Mouse (Mus musculus): ENCODE data around the gene Dner. TPM values are rescaled to one million over a fixed set of nuclear protein-coding genes. Genes with fewer than 3 reads are reported as not detected.

Dner gene
- polyA plus RNA-seq (2012; rRNA removed), result 1.8 and 2.8 TPM in 2 replicates

GRCm38 (mm10) chr1:84695517-84696411, at the start of gene Dner:
Gene Dner (minus strand): TSS chr1:84696221.
- no peak for DNase-seq (ENCODE audit: low read depth, low spot score)
- WGBS, result 1% methylated on average over 75 of the region's 75 CpGs

GRCm38 (mm10) chr1:84742156-84742555, 46.1 kb upstream of the Dner start:
- 89% methylated on average over 3 of the region's 3 CpGs for WGBS
- no peak for DNase-seq (ENCODE audit: low read depth, low spot score)

- WGBS, result 80% methylated on average over 1 of the region's 1 CpGs
- no peak for DNase-seq (ENCODE audit: low read depth, low spot score)
These were observed 44.1 kb upstream of the Dner start for GRCm38 (mm10) chr1:84740080-84740479.

GRCm38 (mm10) chr1:84737097-84737496, 41.1 kb upstream of the Dner start:
- WGBS, result 44% methylated on average over 1 of the region's 1 CpGs
- DNase-seq (ENCODE audit: low read depth, low spot score), result no peak

- DNase-seq (ENCODE audit: low read depth, low spot score), result no peak
- WGBS, result 52% methylated on average over 3 of the region's 3 CpGs
These were observed 37.8 kb upstream of the Dner start for GRCm38 (mm10) chr1:84733799-84734198.

GRCm38 (mm10) chr1:84731763-84732162, 35.7 kb upstream of the Dner start:
- WGBS, result 90% methylated on average over 1 of the region's 1 CpGs
- DNase-seq (ENCODE audit: low read depth, low spot score), result no peak

GRCm38 (mm10) chr1:84722841-84723240, 26.8 kb upstream of the Dner start:
- no peak for DNase-seq (ENCODE audit: low read depth, low spot score)

- DNase-seq (ENCODE audit: low read depth, low spot score), result no peak
- 94% methylated on average over 3 of the region's 3 CpGs for WGBS
These were observed 26.4 kb upstream of the Dner start for GRCm38 (mm10) chr1:84722371-84722770.

- DNase-seq (ENCODE audit: low read depth, low spot score), result no peak
- 72% methylated on average over 3 of the region's 3 CpGs for WGBS
These were observed 25.9 kb upstream of the Dner start for GRCm38 (mm10) chr1:84721942-84722341.

- 14% methylated on average over 31 of the region's 31 CpGs for WGBS
- DNase-seq (ENCODE audit: low read depth, low spot score), result no peak
These were observed 14.1 kb upstream of the Dner start for GRCm38 (mm10) chr1:84709810-84710785.

GRCm38 (mm10) chr1:84709406-84709805, 13.4 kb upstream of the Dner start:
- 34% methylated on average over 5 of the region's 5 CpGs for WGBS
- no peak for DNase-seq (ENCODE audit: low read depth, low spot score)

GRCm38 (mm10) chr1:84700254-84700653, 4.2 kb upstream of the Dner start:
- 95% methylated on average over 6 of the region's 6 CpGs for WGBS
- DNase-seq (ENCODE audit: low read depth, low spot score), result no peak

GRCm38 (mm10) chr1:84697136-84697535, 1.1 kb upstream of the Dner start:
- no peak for DNase-seq (ENCODE audit: low read depth, low spot score)
- WGBS, result 6% methylated on average over 2 of the region's 2 CpGs

GRCm38 (mm10) chr1:84694688-84695474, 1.1 kb downstream of the Dner start:
- DNase-seq (ENCODE audit: low read depth, low spot score), result no peak
- WGBS, result 12% methylated on average over 26 of the region's 26 CpGs

GRCm38 (mm10) chr1:84677910-84678309, 18.1 kb downstream of the Dner start:
- WGBS, result 53% methylated on average over 4 of the region's 4 CpGs
- DNase-seq (ENCODE audit: low read depth, low spot score), result no peak

- DNase-seq (ENCODE audit: low read depth, low spot score), result no peak
- 72% methylated on average over 7 of the region's 7 CpGs for WGBS
These were observed 27.7 kb downstream of the Dner start for GRCm38 (mm10) chr1:84668100-84668846.

GRCm38 (mm10) chr1:84667660-84668059, 28.4 kb downstream of the Dner start:
- WGBS, result 78% methylated on average over 4 of the region's 4 CpGs
- DNase-seq (ENCODE audit: low read depth, low spot score), result no peak

GRCm38 (mm10) chr1:84664377-84665118, 31.5 kb downstream of the Dner start:
- WGBS, result 45% methylated on average over 4 of the region's 4 CpGs
- no peak for DNase-seq (ENCODE audit: low read depth, low spot score)
